Mouse (Mus musculus) CH12.LX (cell line): ENCODE data around the gene Fibp. TPM values are rescaled to one million over a fixed set of nuclear protein-coding genes. Genes with fewer than 3 reads are reported as not detected.

Experiments
- DNase-seq: peaks from one replicate; pipeline ENCODE4 v3.0.0-alpha.2; 2013; ENCODE audit errors: extremely low read depth
- H3K27ac ChIP-seq: 2 replicates; pipeline ENCODE4 v1.5.1; 2012; ENCODE audit warnings: low read depth, mild to moderate bottlenecking, control low read depth, moderate library complexity; ENCODE audit not compliant: insufficient read depth
- H3K27me3 ChIP-seq: replicated peaks from 2 replicates; pipeline ENCODE3; 2012; ENCODE audit warnings: inconsistent platforms
- H3K36me3 ChIP-seq, 2 experiments: replicated peaks in 1 of 2; 2 replicates each; pipeline versions ENCODE3 to v1.6.1; 2012; ENCODE audit warnings: inconsistent platforms in 1 of 2, low read length in 1 of 2, mild to moderate bottlenecking in 1 of 2, mixed read lengths in 1 of 2, moderate library complexity in 1 of 2; ENCODE audit not compliant: control insufficient read depth in 1 of 2, insufficient read depth in 1 of 2
- H3K4me1 ChIP-seq, 2 experiments: 2 replicates each; pipeline ENCODE4 v1.6.1; 2012; ENCODE audit warnings: inconsistent platforms in 1 of 2, moderate library complexity in 1 of 2; ENCODE audit not compliant: insufficient read depth in 2 of 2, control insufficient read depth in 1 of 2
- H3K4me2 ChIP-seq: 2 replicates; pipeline ENCODE4 v1.6.1; 2012; ENCODE audit warnings: low read depth, mild to moderate bottlenecking, control low read depth; ENCODE audit not compliant: poor library complexity, insufficient read depth, severe bottlenecking
- H3K4me3 ChIP-seq, 3 experiments: fragments of 150-350 bp in 1 of 3; sonication (generic) in 1 of 3; replicated peaks in 1 of 3; 2 replicates each; pipeline versions ENCODE3 to v1.5.1; 2011 to 2012; ENCODE audit warnings: low read depth in 2 of 3, low read length in 2 of 3, mild to moderate bottlenecking in 2 of 3, moderate library complexity in 2 of 3, control low read depth in 1 of 3, improper control_type of control experiment in 1 of 3, inconsistent platforms in 1 of 3, mixed read lengths in 1 of 3; ENCODE audit not compliant: poor library complexity in 1 of 3
- H3K79me2 ChIP-seq: replicated peaks from 2 replicates; pipeline ENCODE4 v1.6.1; 2012; ENCODE audit warnings: mild to moderate bottlenecking, moderate library complexity; ENCODE audit not compliant: control insufficient read depth, poor library complexity, insufficient read depth, severe bottlenecking; ENCODE audit errors: extremely low read depth
- H3K9ac ChIP-seq: 2 replicates; pipeline ENCODE4 v1.6.1; 2012; ENCODE audit warnings: low read depth, mild to moderate bottlenecking, control low read depth, moderate library complexity; ENCODE audit not compliant: insufficient read depth
- H3K9me3 ChIP-seq: replicated peaks from 2 replicates; pipeline ENCODE3; 2012; ENCODE audit warnings: low read length, inconsistent platforms, mixed read lengths
- BHLHE40 ChIP-seq: IDR thresholded peaks from 2 replicates; pipeline ENCODE4 v1.6.1; 2011; ENCODE audit warnings: mild to moderate bottlenecking, low read depth, low read length, improper control_type of control experiment
- CTCF ChIP-seq, 2 experiments: IDR thresholded peaks in 1 of 2; conservative IDR thresholded peaks in 1 of 2; 2 replicates each; pipeline ENCODE4 v1.5.1; 2011 to 2012; ENCODE audit warnings: low read depth in 2 of 2, low read length in 2 of 2, improper control_type of control experiment in 1 of 2, inconsistent platforms in 1 of 2, mild to moderate bottlenecking in 1 of 2, moderate library complexity in 1 of 2
- EP300 ChIP-seq: IDR thresholded peaks from 2 replicates; pipeline ENCODE4 v1.6.1; 2011; ENCODE audit warnings: low read length, improper control_type of control experiment
- ETS1 ChIP-seq: conservative IDR thresholded peaks from 2 replicates; pipeline ENCODE4 v1.6.1; 2012; ENCODE audit warnings: low read depth, mild to moderate bottlenecking, inconsistent platforms, low read length, improper control_type of control experiment, moderate library complexity
- GABPA ChIP-seq: IDR thresholded peaks from 2 replicates; pipeline ENCODE4 v1.6.1; 2012; ENCODE audit warnings: low read depth, low read length, improper control_type of control experiment, inconsistent platforms; ENCODE audit not compliant: insufficient replicate concordance
- HCFC1 ChIP-seq: IDR thresholded peaks from 2 replicates; pipeline ENCODE4 v1.6.1; 2012; ENCODE audit warnings: low read depth, mild to moderate bottlenecking, inconsistent platforms, low read length, improper control_type of control experiment
- IRF4 ChIP-seq: IDR thresholded peaks from 2 replicates; pipeline ENCODE4 v1.6.1; 2014; ENCODE audit warnings: low read depth, mild to moderate bottlenecking, inconsistent platforms, low read length, improper control_type of control experiment
- MAZ ChIP-seq: IDR thresholded peaks from 2 replicates; pipeline ENCODE4 v1.6.1; 2012; ENCODE audit warnings: low read depth, mild to moderate bottlenecking, inconsistent platforms, low read length, improper control_type of control experiment, moderate library complexity
- MEF2A ChIP-seq: IDR thresholded peaks from 2 replicates; pipeline ENCODE4 v1.6.1; 2014; ENCODE audit warnings: low read depth, mild to moderate bottlenecking, inconsistent platforms, low read length, improper control_type of control experiment, borderline replicate concordance
- MYC ChIP-seq: IDR thresholded peaks from 2 replicates; pipeline ENCODE4 v1.6.1; 2011; ENCODE audit warnings: low read depth, mild to moderate bottlenecking, improper control_type of control experiment, low read length
- NELFE ChIP-seq: IDR thresholded peaks from 2 replicates; pipeline ENCODE4 v1.6.1; 2011; ENCODE audit warnings: low read depth, low read length, improper control_type of control experiment
- RAD21 ChIP-seq: IDR thresholded peaks from 2 replicates; pipeline ENCODE4 v1.6.1; 2011; ENCODE audit warnings: low read depth, mild to moderate bottlenecking, low read length, improper control_type of control experiment, moderate library complexity
- RCOR1 ChIP-seq: conservative IDR thresholded peaks from 2 replicates; pipeline ENCODE4 v1.6.1; 2012; ENCODE audit warnings: low read depth, mild to moderate bottlenecking, inconsistent platforms, low read length, improper control_type of control experiment
- SIN3A ChIP-seq: IDR thresholded peaks from 2 replicates; pipeline ENCODE4 v1.6.1; 2012; ENCODE audit warnings: low read length, improper control_type of control experiment, inconsistent platforms
- SMC3 ChIP-seq: IDR thresholded peaks from 2 replicates; pipeline ENCODE4 v1.6.1; 2011; ENCODE audit warnings: low read depth, low read length, improper control_type of control experiment
- TCF12 ChIP-seq: IDR thresholded peaks from 2 replicates; pipeline ENCODE4 v1.6.1; 2014; ENCODE audit warnings: low read depth, mild to moderate bottlenecking, inconsistent platforms, low read length, improper control_type of control experiment
- UBTF ChIP-seq: IDR thresholded peaks from 2 replicates; pipeline ENCODE4 v1.6.1; 2012; ENCODE audit warnings: low read depth, mild to moderate bottlenecking, inconsistent platforms, low read length, improper control_type of control experiment, moderate library complexity
- ZKSCAN1 ChIP-seq: IDR thresholded peaks from 2 replicates; pipeline ENCODE4 v1.6.1; 2012; ENCODE audit warnings: low read depth, inconsistent platforms, low read length, improper control_type of control experiment, borderline replicate concordance
- ZMIZ1 ChIP-seq: IDR thresholded peaks from 2 replicates; pipeline ENCODE4 v1.6.1; 2012; ENCODE audit warnings: low read depth, mild to moderate bottlenecking, inconsistent platforms, low read length, improper control_type of control experiment
- dilution Hi-C: fragments of 300-500 bp; cut with MboI; formaldehyde crosslinking; loops from 2 replicates; pipeline ENCODE4 v1.14.3; 2020; ENCODE audit warnings: low sequenced_read_pairs; ENCODE audit not compliant: extremely low pct_unique_long_range_greater_than_20kb, extremely low pct_ligation_motif_present
- in situ Hi-C: fragments of 300-500 bp; cut with MboI; formaldehyde crosslinking; loops from 3 replicates; pipeline ENCODE4 v1.14.3; 2019; ENCODE audit warnings: low sequenced_read_pairs, low pct_ligation_motif_present, low pct_unique_long_range_greater_than_20kb, mixed read lengths
- polyA plus RNA-seq: library from polyadenylated mRNA; unstranded; fragments of >175 nt; gene quantifications from 2 replicates; pipeline ENCODE4 v1.2.1, GENCODE M21; 2012; ENCODE audit warnings: low read depth; ENCODE audit not compliant: insufficient read length
- total RNA-seq, 2 experiments: library from RNA; depleted of rRNA; stranded (reverse); fragments of 300-350 nt in 1 of 2; fragments of >200 nt in 1 of 2; gene quantifications; 2 replicates each; pipeline ENCODE4 v1.2.3; 2012 to 2014

Fibp gene
- total and polyA plus RNA-seq, 3 experiments = 29.1 to 74.9 (median 37.5) TPM

DNA sequence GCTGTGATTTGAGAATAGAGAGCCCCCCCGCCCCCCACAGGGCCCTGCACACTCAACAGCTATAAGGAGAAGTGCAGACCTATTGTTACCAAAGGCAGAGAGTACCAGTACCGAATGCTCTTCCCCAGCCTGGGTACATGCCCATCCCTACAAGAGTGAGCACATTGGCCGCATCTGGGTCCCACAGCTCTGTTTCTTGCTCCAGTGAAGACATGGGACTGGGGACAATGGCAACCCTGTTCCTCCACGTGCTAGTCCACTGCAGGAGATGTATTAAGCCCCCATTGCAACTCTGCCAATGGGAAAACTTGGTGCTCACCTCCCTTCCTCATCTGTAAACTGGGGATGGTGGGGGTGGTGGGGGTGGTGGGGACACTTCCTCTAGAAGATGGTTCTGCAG is 46.6 kb upstream of the Fibp start:
- no peak overlapping the region for H3K4me3 ChIP-seq
- H3K79me2 ChIP-seq = no peaks in the 10 kb centered on the region
- H3K9me3 ChIP-seq = no peaks in the 10 kb centered on the region
- TF ChIP-seq ZKSCAN1 (no peak), IRF4 (no peak)
- H3K4me2 ChIP-seq = no peak overlapping the region
- H3K4me1 ChIP-seq = peaks cover 3 to 6% of the 10 kb centered on the region in 2 experiments; a peak in 2 of 4 replicates
- in situ Hi-C loops (no loop called here), dilution Hi-C loops (no loop called here)
- H3K9ac ChIP-seq = no peak overlapping the region
- peaks cover 0 to 18% of the 10 kb centered on the region in 2 experiments for H3K36me3 ChIP-seq
- H3K27ac ChIP-seq = no peak overlapping the region
- DNase-seq = no peak
- H3K27me3 ChIP-seq = no peaks in the 10 kb centered on the region

DNA sequence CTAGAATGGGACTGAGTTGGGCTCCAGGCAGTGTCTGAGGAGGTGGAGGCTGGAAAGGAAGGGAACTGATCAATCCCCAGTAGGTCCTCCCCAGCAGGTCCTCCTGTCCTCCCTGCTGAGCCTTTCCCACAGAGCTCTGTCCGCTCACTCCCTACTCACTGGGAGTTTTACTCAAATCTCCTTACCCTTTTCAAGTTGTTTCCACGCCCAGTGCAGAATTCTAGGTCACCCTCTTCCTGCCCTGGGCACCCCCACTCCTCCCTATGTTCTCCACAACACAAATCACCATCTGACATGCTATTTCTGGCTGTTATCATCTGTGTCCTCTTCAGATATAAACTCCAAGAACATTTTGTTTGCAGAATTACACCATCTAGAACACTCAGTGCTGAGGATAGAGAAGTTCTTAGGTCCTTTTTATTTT is 45.9 kb upstream of the Fibp start:
- no peaks in the 10 kb centered on the region for H3K9me3 ChIP-seq
- no peaks in the 10 kb centered on the region for H3K27me3 ChIP-seq
- no peak for DNase-seq
- 0 out of 4 replicates have a peak, but pooled peaks cover 0 to 3% of the 10 kb centered on the region in 2 experiments for H3K4me1 ChIP-seq
- no peak overlapping the region for H3K27ac ChIP-seq
- in situ Hi-C loops = no loop called here
- H3K4me2 ChIP-seq = no peak overlapping the region
- H3K9ac ChIP-seq = no peak overlapping the region
- no peak for TF ChIP-seq ZKSCAN1
- TF ChIP-seq HCFC1 = no peak
- TF ChIP-seq CTCF (conservative IDR thresholded peaks at IDR 0.05 in 1 of 2, IDR thresholded peaks at IDR 0.05 in 1 of 2; ENCODE audit: low read depth in 2 of 2, low read length in 2 of 2) = no peak
- TF ChIP-seq ZMIZ1 = no peak
- no peak for TF ChIP-seq IRF4
- TF ChIP-seq EP300 = no peak
- no peak for TF ChIP-seq RCOR1
- no peak for TF ChIP-seq RAD21
- no peak for TF ChIP-seq MAZ
- no peak for TF ChIP-seq SMC3
- TF ChIP-seq MYC = no peak
- TF ChIP-seq BHLHE40 = no peak
- no peak for TF ChIP-seq UBTF
- no peak for TF ChIP-seq GABPA
- no peak for TF ChIP-seq SIN3A
- TF ChIP-seq NELFE = no peak
- TF ChIP-seq ETS1 = no peak
- TF ChIP-seq TCF12 = no peak
- TF ChIP-seq MEF2A = no peak
- H3K4me3 ChIP-seq = no peak overlapping the region
- H3K79me2 ChIP-seq = no peaks in the 10 kb centered on the region
- dilution Hi-C loops = no loop called here
- H3K36me3 ChIP-seq = peaks cover 0 to 19% of the 10 kb centered on the region in 2 experiments
